Mouse (Mus musculus): ENCODE measurements around the gene Atp8b5. TPM values are rescaled to one million over a fixed set of nuclear protein-coding genes. Genes with fewer than 3 reads are reported as not detected.

Gene Atp8b5
- polyA plus RNA-seq, 1 experiment from 2014 or later, result 0.78 TPM

- H3K4me3 ChIP-seq (replicated peaks), result no peak overlapping the region
- no peaks in the 10 kb centered on the region for H3K9me3 ChIP-seq (replicated peaks)
- H3K4me2 ChIP-seq, result no peak overlapping the region
- H3K9ac ChIP-seq (replicated peaks), result no peak overlapping the region
- H3K27ac ChIP-seq (replicated peaks), result no peak overlapping the region
- H3K36me3 ChIP-seq, result peaks cover 33% of the 10 kb centered on the region
- H3K27me3 ChIP-seq (replicated peaks), result no peaks in the 10 kb centered on the region
- ATAC-seq (ENCODE audit: low FRiP score), result no peak
- no peaks in the 10 kb centered on the region for H3K4me1 ChIP-seq
- WGBS, result 100% methylated on average over 2 of the region's 2 CpGs
Observed at GRCm38 (mm10) chr4:43257040-43257439, 9.9 kb upstream of the Atp8b5 start.

DNA sequence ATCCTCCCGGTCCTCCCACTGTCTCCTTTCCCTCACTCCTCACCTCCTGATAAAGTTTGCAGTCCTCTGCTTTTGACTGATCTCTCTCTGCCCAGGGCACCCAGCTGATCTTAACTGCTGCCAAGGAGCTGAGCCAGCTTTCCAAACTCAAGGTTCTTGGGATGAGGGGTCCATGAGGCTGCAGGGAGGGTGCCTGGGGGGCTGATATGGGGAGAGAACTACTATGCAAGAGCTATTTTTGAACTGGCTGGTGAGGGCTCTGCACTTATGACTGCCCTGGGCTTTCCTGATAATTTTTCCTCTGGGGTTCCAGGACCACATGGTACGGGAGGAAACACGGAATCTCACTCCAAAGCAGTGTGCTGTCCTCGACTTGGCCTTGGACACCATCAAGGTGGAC is 8.4 kb upstream of the Atp8b5 start:
- H3K4me2 ChIP-seq, result no peak overlapping the region
- H3K36me3 ChIP-seq, result peaks cover 37% of the 10 kb centered on the region
- H3K9me3 ChIP-seq (replicated peaks), result no peaks in the 10 kb centered on the region
- ATAC-seq (ENCODE audit: low FRiP score), result no peak
- no peaks in the 10 kb centered on the region for H3K4me1 ChIP-seq
- no peak overlapping the region for H3K9ac ChIP-seq (replicated peaks)
- WGBS, result 83% methylated on average over 4 of the region's 4 CpGs
- H3K27ac ChIP-seq (replicated peaks), result no peak overlapping the region
- no peak overlapping the region for H3K4me3 ChIP-seq (replicated peaks)
- no peaks in the 10 kb centered on the region for H3K27me3 ChIP-seq (replicated peaks)

DNA sequence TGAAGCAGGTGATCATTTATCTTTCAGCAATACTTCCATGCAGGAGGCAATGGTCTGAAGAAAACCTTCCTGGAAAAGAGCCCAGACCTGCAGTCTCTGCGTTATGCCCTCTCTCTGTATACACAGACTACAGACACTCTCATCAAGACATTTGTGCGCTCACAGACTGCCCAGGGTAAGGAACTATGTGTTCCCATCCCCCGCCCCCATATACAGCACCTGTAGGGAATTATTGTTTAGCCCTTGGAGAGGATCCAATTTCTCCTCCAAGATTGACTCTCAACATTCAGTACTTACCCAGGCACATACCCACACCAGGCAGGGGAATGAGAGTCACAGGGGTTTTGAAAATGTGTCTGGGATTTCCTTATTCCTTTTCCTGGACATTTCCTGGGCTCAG is 7.5 kb upstream of the Atp8b5 start:
- Histone ChIP-seq H3K9ac (replicated peaks) (no peak overlapping the region), H3K27me3 (replicated peaks) (no peaks in the 10 kb centered on the region), H3K4me2 (no peak overlapping the region), H3K4me3 (replicated peaks) (no peak overlapping the region), H3K27ac (replicated peaks) (no peak overlapping the region), H3K36me3 (peaks cover 36% of the 10 kb centered on the region), H3K9me3 (replicated peaks) (no peaks in the 10 kb centered on the region), H3K4me1 (no peaks in the 10 kb centered on the region)
- no peak for ATAC-seq (ENCODE audit: low FRiP score)
- WGBS, result 59% methylated on average over 3 of the region's 3 CpGs

DNA sequence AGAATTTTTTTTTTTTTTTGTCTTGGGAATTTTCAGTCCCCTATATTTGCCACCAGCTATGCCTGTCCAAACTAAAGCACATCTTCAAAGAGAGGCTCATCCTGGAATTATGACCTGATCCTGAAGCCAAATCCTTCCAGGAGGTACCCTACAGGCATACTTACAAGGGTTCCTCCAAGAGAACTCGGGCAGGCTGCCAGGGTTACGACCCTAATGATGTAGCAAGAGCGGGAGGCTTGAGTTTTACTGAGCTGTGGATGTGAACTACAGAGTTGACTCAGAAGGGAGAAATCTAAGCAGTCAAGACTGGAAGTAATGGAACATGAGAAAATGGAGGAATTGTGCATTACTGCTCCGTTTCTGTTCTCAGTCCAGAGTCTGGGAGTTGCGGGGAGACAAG is 6.9 kb upstream of the Atp8b5 start:
- 59% methylated on average over 5 of the region's 5 CpGs for WGBS
- no peak overlapping the region for H3K4me3 ChIP-seq (replicated peaks)
- H3K27me3 ChIP-seq (replicated peaks), result no peaks in the 10 kb centered on the region
- no peak overlapping the region for H3K27ac ChIP-seq (replicated peaks)
- no peak overlapping the region for H3K4me2 ChIP-seq
- H3K4me1 ChIP-seq, result no peaks in the 10 kb centered on the region
- no peak overlapping the region for H3K9ac ChIP-seq (replicated peaks)
- H3K36me3 ChIP-seq, result peaks cover 36% of the 10 kb centered on the region
- ATAC-seq (ENCODE audit: low FRiP score), result no peak
- H3K9me3 ChIP-seq (replicated peaks), result no peaks in the 10 kb centered on the region

DNA sequence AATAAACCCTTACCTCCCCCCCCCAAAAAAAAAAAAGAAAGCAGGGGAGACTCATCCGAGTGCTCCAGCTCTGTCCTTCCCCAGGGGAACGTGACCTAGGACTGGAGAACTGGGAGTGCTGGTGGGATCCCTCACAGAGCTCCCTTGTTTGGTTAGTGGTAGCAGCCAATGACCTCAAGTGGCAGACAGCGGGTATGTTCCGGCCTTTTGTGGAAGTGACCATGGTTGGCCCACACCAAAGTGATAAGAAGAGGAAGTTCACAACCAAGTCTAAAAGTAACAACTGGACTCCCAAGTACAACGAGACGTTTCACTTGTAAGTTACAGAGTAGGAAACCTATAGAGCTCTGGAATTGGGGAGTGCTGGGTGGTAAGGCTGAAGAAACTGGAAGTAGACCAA is 4.1 kb upstream of the Atp8b5 start:
- Histone ChIP-seq H3K9ac (replicated peaks) (no peak overlapping the region), H3K4me3 (replicated peaks) (no peak overlapping the region), H3K27ac (replicated peaks) (no peak overlapping the region), H3K27me3 (replicated peaks) (no peaks in the 10 kb centered on the region), H3K4me2 (no peak overlapping the region), H3K4me1 (peaks cover 13% of the 10 kb centered on the region), H3K36me3 (peaks cover 27% of the 10 kb centered on the region), H3K9me3 (replicated peaks) (no peaks in the 10 kb centered on the region)
- 94% methylated on average over 6 of the region's 6 CpGs for WGBS
- no peak for ATAC-seq (ENCODE audit: low FRiP score)

DNA sequence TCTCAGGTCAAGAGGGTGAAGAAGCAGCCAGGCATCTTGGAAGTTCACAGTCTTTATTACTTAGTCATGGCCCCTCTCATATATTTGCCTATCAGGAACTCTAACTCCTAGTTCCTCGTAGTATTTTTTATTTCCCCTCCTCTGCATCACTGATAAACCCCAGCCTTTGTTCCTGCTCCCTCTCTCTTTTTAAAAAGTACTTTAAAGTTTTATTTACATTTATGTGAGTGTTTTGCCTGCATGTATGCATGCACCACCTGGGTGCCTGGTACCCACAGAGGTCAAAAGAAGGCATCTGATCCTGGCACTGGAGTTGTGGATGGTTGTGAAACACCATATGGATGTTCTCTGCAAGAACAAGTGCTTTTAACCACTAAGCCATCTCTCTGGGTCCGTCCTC is 813 bp upstream of the Atp8b5 start:
- Histone ChIP-seq H3K36me3 (peaks cover 9% of the 10 kb centered on the region; the same call in 1 of the 2 replicates), H3K27me3 (replicated peaks) (no peaks in the 10 kb centered on the region), H3K9ac (replicated peaks) (no peak overlapping the region), H3K27ac (replicated peaks) (no peak overlapping the region), H3K4me1 (peaks cover 13% of the 10 kb centered on the region), H3K4me3 (replicated peaks) (no peak overlapping the region), H3K4me2 (0 out of 2 replicates have a peak overlapping the region, but pooled peaks have one; percentile 64), H3K9me3 (replicated peaks) (no peaks in the 10 kb centered on the region)
- ATAC-seq (ENCODE audit: low FRiP score), result no peak
- WGBS, result 56% methylated on average over 2 of the region's 2 CpGs

- H3K9me3 ChIP-seq (replicated peaks), result no peaks in the 10 kb centered on the region
- H3K4me1 ChIP-seq, result peaks cover 13% of the 10 kb centered on the region
- no peaks in the 10 kb centered on the region for H3K27me3 ChIP-seq (replicated peaks)
- 6% methylated on average over 2 of the region's 2 CpGs for WGBS
- H3K4me3 ChIP-seq (replicated peaks), result peak overlapping the region; percentile 41
- peak overlapping the region; percentile 30; the same call in 1 of the 2 replicates for H3K9ac ChIP-seq (replicated peaks)
- peak overlapping the region; percentile 64 for H3K4me2 ChIP-seq
- no peak overlapping the region for H3K27ac ChIP-seq (replicated peaks)
- H3K36me3 ChIP-seq, result peaks cover 9% of the 10 kb centered on the region; the same call in 1 of the 2 replicates
- ATAC-seq (ENCODE audit: low FRiP score), result no peak
Observed at GRCm38 (mm10) chr4:43267323-43267658, 332 bp downstream of the Atp8b5 start.

DNA sequence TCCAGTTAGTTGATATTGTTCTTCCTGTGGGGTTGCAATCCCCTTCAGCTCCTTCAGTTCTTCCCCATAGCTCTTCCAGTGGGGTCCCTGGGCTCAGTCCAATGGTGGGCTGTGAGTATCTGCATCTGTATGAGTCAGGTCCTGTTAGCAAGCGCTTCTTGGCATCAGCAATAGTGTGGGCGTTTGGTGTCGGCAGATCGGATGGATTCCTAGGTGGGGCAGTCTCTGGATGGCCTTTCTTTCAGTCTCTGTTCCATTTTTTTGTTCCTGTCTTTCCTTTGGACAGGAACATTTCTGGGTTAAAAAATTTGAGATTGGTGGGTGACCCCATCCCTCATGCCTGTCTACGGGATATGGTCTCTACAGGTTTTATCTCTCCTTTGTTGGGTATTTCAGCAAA is 18.5 kb downstream of the Atp8b5 start:
- no peak for ATAC-seq (ENCODE audit: low FRiP score)
- 95% methylated on average over 5 of the region's 5 CpGs for WGBS

DNA sequence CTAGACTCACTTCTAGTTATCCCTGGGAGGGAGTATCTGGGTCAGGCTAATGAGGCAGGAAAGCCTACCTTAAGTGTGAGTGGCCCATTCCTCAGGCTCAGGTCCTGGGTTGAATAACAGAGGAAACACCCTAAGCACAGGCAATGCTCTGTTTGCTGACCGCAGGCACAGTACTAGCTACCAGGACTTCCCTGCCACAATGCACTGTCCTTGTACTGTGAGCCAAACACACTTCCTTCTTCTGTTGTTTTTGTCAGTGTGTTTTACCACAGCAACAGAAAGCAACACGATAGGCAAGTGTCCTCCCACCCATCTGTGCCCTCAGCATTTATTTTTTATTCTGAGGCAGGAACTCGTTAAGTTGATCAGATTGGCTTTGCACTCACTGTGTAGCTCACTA is 20.3 kb downstream of the Atp8b5 start:
- WGBS, result 83% methylated on average over 3 of the region's 3 CpGs
- no peaks in the 10 kb centered on the region for H3K9me3 ChIP-seq (replicated peaks)
- no peak overlapping the region for H3K4me3 ChIP-seq (replicated peaks)
- H3K27me3 ChIP-seq (replicated peaks), result no peaks in the 10 kb centered on the region
- H3K4me2 ChIP-seq, result no peak overlapping the region
- H3K4me1 ChIP-seq, result no peaks in the 10 kb centered on the region
- ATAC-seq (ENCODE audit: low FRiP score), result no peak
- no peak overlapping the region for H3K27ac ChIP-seq (replicated peaks)
- no peaks in the 10 kb centered on the region for H3K36me3 ChIP-seq
- no peak overlapping the region for H3K9ac ChIP-seq (replicated peaks)

More for the DNA sequence above, 18.5 kb downstream of the Atp8b5 start:
- H3K4me3 ChIP-seq (replicated peaks), result no peak overlapping the region
- H3K27me3 ChIP-seq (replicated peaks), result no peaks in the 10 kb centered on the region
- no peaks in the 10 kb centered on the region for H3K36me3 ChIP-seq
- H3K4me1 ChIP-seq, result no peaks in the 10 kb centered on the region
- H3K4me2 ChIP-seq, result no peak overlapping the region
- H3K9me3 ChIP-seq (replicated peaks), result no peaks in the 10 kb centered on the region
- H3K27ac ChIP-seq (replicated peaks), result no peak overlapping the region
- H3K9ac ChIP-seq (replicated peaks), result no peak overlapping the region

DNA sequence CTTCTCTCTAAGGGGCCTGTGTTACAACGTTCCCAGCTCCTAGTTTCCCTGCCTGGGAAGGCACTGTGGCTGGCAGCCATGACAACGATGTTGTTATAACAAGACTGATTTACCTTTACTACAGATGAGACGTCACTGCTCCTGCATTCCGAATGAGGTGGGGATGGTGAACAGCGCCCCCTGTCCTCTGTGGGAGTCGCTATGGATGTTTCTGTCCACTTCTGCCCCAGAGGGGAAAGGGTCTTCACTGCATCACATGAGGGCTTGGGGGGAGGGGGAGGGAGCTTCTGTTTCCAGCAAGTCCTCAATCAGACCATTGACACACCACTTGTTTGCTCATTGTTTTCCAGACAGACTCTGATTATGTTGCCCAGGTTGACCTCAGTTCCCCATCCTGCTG is 27.0 kb downstream of the Atp8b5 start:
- 41% methylated on average over 6 of the region's 6 CpGs for WGBS
- no peaks in the 10 kb centered on the region for H3K36me3 ChIP-seq
- no peaks in the 10 kb centered on the region for H3K4me1 ChIP-seq
- no peak overlapping the region for H3K4me3 ChIP-seq (replicated peaks)
- no peak overlapping the region for H3K4me2 ChIP-seq
- no peak overlapping the region for H3K27ac ChIP-seq (replicated peaks)
- H3K9ac ChIP-seq (replicated peaks), result no peak overlapping the region
- H3K9me3 ChIP-seq (replicated peaks), result no peaks in the 10 kb centered on the region
- no peaks in the 10 kb centered on the region for H3K27me3 ChIP-seq (replicated peaks)
- ATAC-seq (ENCODE audit: low FRiP score), result no peak

GRCm38 (mm10) chr4:43309696-43310338 is 42.9 kb downstream of the Atp8b5 start:
- Histone ChIP-seq H3K9ac (replicated peaks) (no peak overlapping the region), H3K27ac (replicated peaks) (peak overlapping the region; percentile 56; the same call in 1 of the 2 replicates), H3K4me3 (replicated peaks) (no peak overlapping the region), H3K9me3 (replicated peaks) (no peaks in the 10 kb centered on the region), H3K4me1 (peaks cover 5% of the 10 kb centered on the region; the same call in 1 of the 2 replicates), H3K36me3 (no peaks in the 10 kb centered on the region), H3K27me3 (replicated peaks) (no peaks in the 10 kb centered on the region), H3K4me2 (0 out of 2 replicates have a peak overlapping the region, but pooled peaks have one; percentile 0)
- WGBS, result 5% methylated on average over 11 of the region's 11 CpGs
- ATAC-seq (ENCODE audit: low FRiP score), result no peak

GRCm38 (mm10) chr4:43321536-43321935 is 54.6 kb downstream of the Atp8b5 start:
- no peaks in the 10 kb centered on the region for H3K4me1 ChIP-seq
- no peak overlapping the region for H3K9ac ChIP-seq (replicated peaks)
- ATAC-seq (ENCODE audit: low FRiP score), result no peak
- no peak overlapping the region for H3K27ac ChIP-seq (replicated peaks)
- H3K9me3 ChIP-seq (replicated peaks), result no peaks in the 10 kb centered on the region
- H3K36me3 ChIP-seq, result no peaks in the 10 kb centered on the region
- H3K27me3 ChIP-seq (replicated peaks), result no peaks in the 10 kb centered on the region
- WGBS, result 91% methylated on average over 4 of the region's 4 CpGs
- H3K4me3 ChIP-seq (replicated peaks), result no peak overlapping the region
- H3K4me2 ChIP-seq, result no peak overlapping the region

All from neural tube, embryonic 15.5 days (tissue).